Mouse (Mus musculus): ENCODE data around the gene Trappc6a.

DNA sequence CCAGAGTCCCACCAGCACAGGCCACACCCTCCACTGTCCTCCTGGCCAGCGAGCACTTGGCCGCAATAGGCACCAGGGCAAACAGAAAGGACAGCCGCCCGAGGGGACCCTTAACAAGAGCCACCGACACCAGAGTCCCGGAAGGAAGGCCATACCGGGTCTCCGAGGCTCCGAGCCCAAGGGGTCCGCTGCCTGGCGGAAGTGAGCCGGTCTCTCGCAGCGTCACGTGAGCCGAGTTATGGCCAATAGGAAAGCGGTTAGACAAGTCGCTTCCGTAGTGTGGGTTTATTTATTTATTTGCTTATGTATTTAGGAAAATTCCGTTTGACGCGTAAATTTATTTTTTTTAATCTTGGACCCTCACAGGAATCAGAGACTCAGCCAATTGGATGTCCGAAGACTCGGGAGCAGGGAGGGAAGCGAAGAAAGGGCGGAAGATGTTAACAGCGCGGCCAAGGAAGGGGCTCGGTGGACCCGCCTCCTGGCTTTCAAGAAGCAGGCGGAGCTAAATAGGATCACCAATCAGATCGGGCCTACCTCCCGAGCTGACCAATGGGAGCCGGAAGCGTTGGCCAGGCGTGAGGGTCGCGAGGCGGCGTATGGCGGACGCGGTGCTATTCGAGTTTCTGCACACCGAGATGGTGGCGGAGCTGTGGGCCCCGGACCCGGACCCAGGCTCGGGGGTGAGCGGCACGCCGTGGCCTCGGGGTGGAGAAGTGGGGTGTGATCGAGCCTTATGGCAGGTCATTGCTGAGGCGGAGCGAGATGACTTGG is at the start of gene Trappc6a, which contains the start of gene Bloc1s3:
- no peak for TF ChIP-seq CTCF (conservative IDR thresholded peaks at IDR 0.05; ENCODE audit: low read length)
- TF ChIP-seq POU5F1 (IDR thresholded peaks at IDR 0.05; ENCODE audit: borderline replicate concordance, low read length), result no peak
- no peak for TF ChIP-seq NANOG (IDR thresholded peaks at IDR 0.05; ENCODE audit: borderline replicate concordance, low read length)

All from E14TG2a.4 (cell line).